Mouse (Mus musculus): ENCODE measurements at regions not wholly inside any gene's neighbourhood (a gene's known extent, or its start where the extent isn't known, plus 50 kb on each side); places are given as distances from the start of the nearest gene placed in this dataset.
A peak's percentile ranks its signal among the peaks of the same experiment; 100 is the strongest.

DNA sequence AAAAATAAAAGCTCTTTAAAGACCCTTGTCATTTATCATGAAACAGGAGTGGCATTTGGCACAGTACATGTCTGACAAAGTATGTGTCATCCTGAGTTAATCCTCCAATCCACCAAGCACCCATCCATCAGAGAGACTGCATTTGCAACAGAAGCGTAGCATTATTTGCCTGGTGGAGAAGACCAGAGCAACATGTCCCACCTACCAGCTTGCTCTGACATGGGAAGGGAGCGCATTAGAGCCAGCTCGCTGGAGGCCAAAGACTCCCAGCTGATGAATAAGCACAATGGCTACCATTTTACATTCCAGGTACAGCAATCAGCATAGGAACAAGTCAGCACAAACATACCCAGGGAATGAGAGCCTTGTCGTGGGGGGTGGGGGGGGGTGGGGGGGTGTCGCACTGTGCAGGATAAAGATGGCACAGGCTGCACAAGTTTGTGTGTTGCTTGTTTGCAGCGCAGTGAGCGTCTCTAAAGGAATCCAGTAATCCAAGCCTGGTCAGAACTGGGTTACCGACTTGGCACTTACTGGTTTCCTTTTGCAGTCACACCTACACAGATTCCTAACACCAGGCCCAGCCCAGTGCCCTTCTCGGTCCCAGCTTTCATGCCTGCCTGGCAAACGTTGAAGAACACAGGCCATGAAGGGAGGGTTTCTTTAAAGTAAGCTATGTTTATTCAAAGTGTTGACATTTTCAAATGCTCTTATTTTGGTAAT, 507.8 kb upstream of the Atp11b start:
- Histone ChIP-seq H3K27ac (ENCODE audit: insufficient read depth, low read length) (no peak overlapping the region), H3K4me3 (ENCODE audit: insufficient read depth, low read length) (no peak overlapping the region), H3K4me1 (ENCODE audit: control insufficient read depth, insufficient read depth, low read length) (peaks cover 3% of the 10 kb centered on the region; the same call in 1 of the 2 replicates)
- no peak for TF ChIP-seq POLR2A (IDR thresholded peaks at IDR 0.05; ENCODE audit: low read depth, low read length)
- TF ChIP-seq CTCF (IDR thresholded peaks at IDR 0.05; ENCODE audit: borderline replicate concordance, insufficient read depth, low read length) = no peak

DNA sequence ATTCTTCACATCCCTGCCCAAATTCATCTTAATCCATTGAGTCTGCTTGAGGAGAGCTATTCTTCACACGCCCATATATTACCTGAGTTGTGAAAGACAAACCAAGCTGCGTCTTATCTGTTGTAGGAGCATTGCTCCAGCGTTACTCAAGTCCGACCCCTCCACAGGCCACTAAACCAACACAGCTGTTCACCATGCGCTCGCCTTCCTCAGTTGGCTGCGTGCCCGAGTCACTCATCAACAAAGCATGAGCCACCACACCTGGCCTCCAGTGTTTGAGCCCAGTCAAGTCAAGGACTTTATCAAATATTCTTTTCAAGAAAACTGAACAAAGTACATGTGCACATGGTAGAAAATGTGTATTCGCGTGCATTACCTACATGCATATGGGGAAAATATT, 504.7 kb upstream of the Atp11b start:
- peaks cover 3% of the 10 kb centered on the region; the same call in 1 of the 2 replicates for H3K4me1 ChIP-seq (ENCODE audit: control insufficient read depth, insufficient read depth, low read length)
- no peak overlapping the region for H3K27ac ChIP-seq (ENCODE audit: insufficient read depth, low read length)
- H3K4me3 ChIP-seq (ENCODE audit: insufficient read depth, low read length) = no peak overlapping the region
- TF ChIP-seq CTCF (IDR thresholded peaks at IDR 0.05; ENCODE audit: borderline replicate concordance, insufficient read depth, low read length) (no peak), POLR2A (IDR thresholded peaks at IDR 0.05; ENCODE audit: low read depth, low read length) (no peak)

DNA sequence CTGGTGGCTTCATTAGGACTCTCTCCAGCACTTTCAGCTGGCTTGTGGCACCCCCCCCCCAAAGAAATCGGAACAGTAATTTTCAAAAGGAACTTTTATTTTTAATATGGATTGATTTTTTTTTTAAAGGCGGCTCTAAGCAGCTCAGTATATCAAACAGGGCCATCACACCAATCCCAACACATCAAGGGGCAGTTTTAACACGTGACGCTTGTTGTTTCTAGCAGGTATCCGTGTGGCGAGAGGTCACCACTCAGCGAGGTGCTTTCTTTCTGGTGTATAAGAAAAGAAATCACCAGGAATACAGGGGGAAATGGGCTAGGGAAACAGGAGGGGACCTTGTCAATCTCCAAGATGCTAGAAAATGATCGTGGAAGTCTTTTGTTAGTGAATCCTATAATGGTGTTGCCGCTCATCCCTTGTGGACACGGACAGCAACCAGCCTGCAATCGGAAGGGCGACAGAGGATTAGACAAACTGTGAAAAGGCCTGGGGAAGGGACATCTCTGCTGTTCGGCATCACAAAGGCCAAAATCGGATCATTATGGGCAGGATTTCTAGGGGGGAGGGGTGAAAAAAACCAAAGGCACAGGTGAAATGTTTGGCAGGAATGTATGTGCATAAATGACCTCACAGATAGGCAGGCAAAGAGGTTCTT, 503.7 kb upstream of the Atp11b start:
- no peak overlapping the region for H3K27ac ChIP-seq (ENCODE audit: insufficient read depth, low read length)
- no peak for TF ChIP-seq CTCF (IDR thresholded peaks at IDR 0.05; ENCODE audit: borderline replicate concordance, insufficient read depth, low read length)
- TF ChIP-seq POLR2A (IDR thresholded peaks at IDR 0.05; ENCODE audit: low read depth, low read length) = no peak
- no peak overlapping the region for H3K4me3 ChIP-seq (ENCODE audit: insufficient read depth, low read length)
- peaks cover 3% of the 10 kb centered on the region; the same call in 1 of the 2 replicates for H3K4me1 ChIP-seq (ENCODE audit: control insufficient read depth, insufficient read depth, low read length)

DNA sequence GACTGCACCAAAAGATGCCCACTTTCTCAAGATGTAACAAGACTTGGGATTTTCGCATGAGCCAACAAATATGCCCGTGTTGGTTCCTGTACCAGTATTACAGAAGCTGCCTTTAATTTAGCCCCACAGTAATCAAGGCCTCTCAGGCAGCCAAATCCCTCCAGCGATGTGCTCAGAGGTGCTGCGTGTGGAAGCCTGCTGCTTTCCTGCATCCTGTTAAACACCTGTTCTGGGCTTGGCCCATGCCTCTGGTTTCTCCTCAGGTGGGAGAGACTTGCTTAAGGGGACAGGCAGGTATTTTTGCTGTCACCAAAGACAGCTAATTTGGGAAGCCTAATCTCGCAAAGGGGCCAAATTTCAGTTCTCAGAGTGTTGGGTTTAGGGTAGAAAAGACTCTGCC, 500.0 kb upstream of the Atp11b start:
- Histone ChIP-seq H3K4me1 (ENCODE audit: control insufficient read depth, insufficient read depth, low read length) (no peaks in the 10 kb centered on the region), H3K27ac (ENCODE audit: insufficient read depth, low read length) (no peak overlapping the region), H3K4me3 (ENCODE audit: insufficient read depth, low read length) (no peak overlapping the region)
- TF ChIP-seq CTCF (IDR thresholded peaks at IDR 0.05; ENCODE audit: borderline replicate concordance, insufficient read depth, low read length) (no peak), POLR2A (IDR thresholded peaks at IDR 0.05; ENCODE audit: low read depth, low read length) (no peak)

DNA sequence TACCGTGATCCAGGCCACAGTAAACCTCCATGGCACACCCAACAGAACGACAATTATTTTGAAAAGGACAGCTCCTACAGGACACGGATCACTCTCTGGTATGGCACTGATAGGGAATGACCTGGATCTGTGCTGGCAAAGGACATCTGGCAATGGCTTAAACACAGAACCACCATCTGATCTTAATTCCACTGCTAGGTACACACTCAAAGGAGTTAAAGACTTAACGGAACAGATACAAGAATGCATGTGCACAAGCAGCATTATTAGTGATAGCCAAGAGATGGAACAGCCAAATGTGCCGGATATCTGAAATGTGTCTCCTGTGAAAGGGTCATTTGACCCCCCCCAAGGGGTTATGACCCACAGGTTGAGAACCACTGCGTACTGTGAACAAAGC, 493.0 kb upstream of the Atp11b start:
- H3K27ac ChIP-seq (ENCODE audit: insufficient read depth, low read length) = no peak overlapping the region
- TF ChIP-seq POLR2A (IDR thresholded peaks at IDR 0.05; ENCODE audit: low read depth, low read length) (no peak), CTCF (IDR thresholded peaks at IDR 0.05; ENCODE audit: borderline replicate concordance, insufficient read depth, low read length) (no peak)
- no peaks in the 10 kb centered on the region for H3K4me1 ChIP-seq (ENCODE audit: control insufficient read depth, insufficient read depth, low read length)
- H3K4me3 ChIP-seq (ENCODE audit: insufficient read depth, low read length) = no peak overlapping the region

DNA sequence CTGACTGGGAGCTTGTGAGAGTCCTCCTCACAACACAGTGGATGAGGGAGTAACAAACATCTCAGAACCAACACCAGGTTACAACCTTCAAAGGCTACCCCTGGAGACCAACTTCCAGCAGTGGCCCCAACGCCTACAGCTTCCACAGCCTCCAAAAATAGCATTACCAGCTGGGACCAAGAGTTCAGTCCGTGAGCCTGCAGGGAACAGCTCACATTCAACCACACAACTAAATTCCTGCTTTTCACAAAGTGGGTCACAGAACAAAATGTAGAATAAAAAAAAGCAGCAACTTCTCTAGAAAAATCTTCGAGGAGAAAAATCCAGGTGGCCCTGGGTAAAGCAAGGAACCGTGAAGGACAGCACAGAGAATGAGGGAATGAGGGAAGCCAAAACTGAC, 485.0 kb upstream of the Atp11b start:
- Histone ChIP-seq H3K4me1 (ENCODE audit: control insufficient read depth, insufficient read depth, low read length) (no peaks in the 10 kb centered on the region), H3K27ac (ENCODE audit: insufficient read depth, low read length) (peak overlapping the region; percentile 53), H3K4me3 (ENCODE audit: insufficient read depth, low read length) (no peak overlapping the region)
- no peak for TF ChIP-seq POLR2A (IDR thresholded peaks at IDR 0.05; ENCODE audit: low read depth, low read length)
- no peak for TF ChIP-seq CTCF (IDR thresholded peaks at IDR 0.05; ENCODE audit: borderline replicate concordance, insufficient read depth, low read length)

DNA sequence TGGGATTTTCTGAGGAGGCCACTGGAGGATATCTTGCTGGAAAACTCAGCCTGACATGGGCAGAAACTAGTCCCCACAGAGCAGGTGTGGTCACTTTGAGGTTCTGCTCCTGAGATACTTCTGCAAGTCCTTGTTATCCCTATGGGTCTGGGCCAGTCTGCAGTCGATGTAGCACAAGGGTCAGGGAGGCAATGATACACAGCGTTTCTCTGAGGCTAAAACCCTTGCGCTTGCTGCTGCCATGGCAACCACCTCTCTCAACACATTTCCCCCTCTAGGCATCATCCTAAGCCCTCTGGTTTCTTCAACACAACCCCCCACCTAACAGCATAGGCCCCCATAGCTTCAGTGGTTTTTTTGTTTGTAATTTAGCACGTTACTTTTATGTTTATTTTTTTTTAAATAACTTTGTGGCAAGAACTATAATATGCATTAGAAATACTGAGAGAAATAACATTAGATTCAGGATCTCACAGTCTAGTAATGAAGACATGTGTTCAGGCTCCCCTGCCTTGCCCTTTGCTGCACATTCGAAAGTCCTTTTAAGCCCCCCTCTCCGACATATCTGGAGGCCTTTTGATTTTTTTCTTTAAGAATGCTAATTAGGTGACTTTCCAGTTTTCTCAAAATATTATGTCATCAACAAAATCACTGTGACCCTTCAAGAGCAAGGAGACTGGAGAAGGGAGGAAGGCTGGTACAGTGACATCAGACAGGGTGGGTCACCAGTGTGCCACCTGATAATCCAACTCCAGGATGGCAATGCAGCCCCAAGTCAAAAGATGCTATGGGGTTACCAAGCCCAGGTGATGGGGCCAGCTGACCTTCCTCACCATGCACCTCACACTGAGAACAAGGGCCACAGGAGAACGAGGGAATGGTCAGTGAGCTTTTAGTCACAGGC, 483.7 kb upstream of the Atp11b start:
- H3K27ac ChIP-seq (ENCODE audit: insufficient read depth, low read length) = peak overlapping the region; percentile 17; the same call in 1 of the 2 replicates
- peaks cover 5% of the 10 kb centered on the region; the same call in 1 of the 2 replicates for H3K4me1 ChIP-seq (ENCODE audit: control insufficient read depth, insufficient read depth, low read length)
- H3K4me3 ChIP-seq (ENCODE audit: insufficient read depth, low read length) = no peak overlapping the region
- no peak for TF ChIP-seq CTCF (IDR thresholded peaks at IDR 0.05; ENCODE audit: borderline replicate concordance, insufficient read depth, low read length)
- TF ChIP-seq POLR2A (IDR thresholded peaks at IDR 0.05; ENCODE audit: low read depth, low read length) = no peak

DNA sequence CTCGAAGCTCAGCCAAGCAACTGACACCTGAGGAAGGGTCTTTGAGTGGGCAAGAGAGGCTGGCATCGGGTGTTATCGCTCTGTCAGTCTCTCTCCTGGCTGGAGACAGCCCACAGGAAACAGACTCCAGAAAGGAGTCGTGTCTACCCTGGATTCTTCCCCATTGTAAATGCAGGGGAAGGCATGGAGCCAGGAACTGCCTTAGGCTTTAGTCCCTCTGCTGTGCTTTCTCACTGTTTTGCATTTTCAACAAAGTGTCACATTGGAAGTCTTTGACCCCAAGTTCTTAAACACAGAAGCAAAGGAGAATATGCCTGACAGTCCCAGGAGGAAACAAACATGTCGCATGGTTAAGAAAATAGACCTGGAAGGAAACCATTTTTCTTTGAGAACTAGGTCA, 480.4 kb upstream of the Atp11b start:
- H3K4me1 ChIP-seq (ENCODE audit: control insufficient read depth, insufficient read depth, low read length) = peaks cover 5% of the 10 kb centered on the region; the same call in 1 of the 2 replicates
- H3K27ac ChIP-seq (ENCODE audit: insufficient read depth, low read length) = peak overlapping the region; percentile 44; the same call in 1 of the 2 replicates
- H3K4me3 ChIP-seq (ENCODE audit: insufficient read depth, low read length) = no peak overlapping the region
- TF ChIP-seq CTCF (IDR thresholded peaks at IDR 0.05; ENCODE audit: borderline replicate concordance, insufficient read depth, low read length) = no peak
- no peak for TF ChIP-seq POLR2A (IDR thresholded peaks at IDR 0.05; ENCODE audit: low read depth, low read length)

DNA sequence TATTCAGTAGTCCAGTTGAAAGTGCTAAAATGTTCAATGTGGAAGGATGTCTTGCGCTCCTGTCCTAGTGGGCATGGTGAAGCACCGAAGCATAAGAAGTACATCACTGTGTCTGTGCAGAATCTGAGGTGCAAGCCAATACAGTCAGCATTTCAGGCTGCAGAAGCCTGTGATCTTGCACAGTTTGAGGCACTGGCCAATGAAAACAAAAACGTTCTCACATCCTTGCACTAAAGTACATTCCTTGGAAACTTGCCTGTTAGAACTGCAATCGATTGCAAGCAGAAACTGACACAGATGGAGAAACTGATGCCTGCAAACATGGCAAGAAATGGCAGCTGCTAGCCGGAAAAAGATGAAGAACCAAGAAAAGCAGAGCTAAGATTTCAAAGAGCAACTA, 472.9 kb upstream of the Atp11b start:
- H3K4me1 ChIP-seq (ENCODE audit: control insufficient read depth, insufficient read depth, low read length) = 0 out of 2 replicates have a peak, but pooled peaks cover 3% of the 10 kb centered on the region
- H3K4me3 ChIP-seq (ENCODE audit: insufficient read depth, low read length) = no peak overlapping the region
- TF ChIP-seq CTCF (IDR thresholded peaks at IDR 0.05; ENCODE audit: borderline replicate concordance, insufficient read depth, low read length) = no peak
- no peak for TF ChIP-seq POLR2A (IDR thresholded peaks at IDR 0.05; ENCODE audit: low read depth, low read length)
- no peak overlapping the region for H3K27ac ChIP-seq (ENCODE audit: insufficient read depth, low read length)
